Mouse (Mus musculus): Measurements from ENCODE around the gene Slc36a3. TPM values are rescaled to one million over a fixed set of nuclear protein-coding genes. Genes with fewer than 3 reads are reported as not detected.

The Slc36a3 gene
- not detected in 3 replicates for total RNA-seq (2017)

GRCm38 (mm10) chr11:55151608-55152007 is at the start of gene Slc36a3:
TSS of gene Slc36a3 (minus strand) at chr11:55151708.
- ATAC-seq (replicated peaks; ENCODE audit: insufficient number of reproducible peaks, low FRiP score, low TSS enrichment, poor library complexity, severe bottlenecking) = no peak

DNA sequence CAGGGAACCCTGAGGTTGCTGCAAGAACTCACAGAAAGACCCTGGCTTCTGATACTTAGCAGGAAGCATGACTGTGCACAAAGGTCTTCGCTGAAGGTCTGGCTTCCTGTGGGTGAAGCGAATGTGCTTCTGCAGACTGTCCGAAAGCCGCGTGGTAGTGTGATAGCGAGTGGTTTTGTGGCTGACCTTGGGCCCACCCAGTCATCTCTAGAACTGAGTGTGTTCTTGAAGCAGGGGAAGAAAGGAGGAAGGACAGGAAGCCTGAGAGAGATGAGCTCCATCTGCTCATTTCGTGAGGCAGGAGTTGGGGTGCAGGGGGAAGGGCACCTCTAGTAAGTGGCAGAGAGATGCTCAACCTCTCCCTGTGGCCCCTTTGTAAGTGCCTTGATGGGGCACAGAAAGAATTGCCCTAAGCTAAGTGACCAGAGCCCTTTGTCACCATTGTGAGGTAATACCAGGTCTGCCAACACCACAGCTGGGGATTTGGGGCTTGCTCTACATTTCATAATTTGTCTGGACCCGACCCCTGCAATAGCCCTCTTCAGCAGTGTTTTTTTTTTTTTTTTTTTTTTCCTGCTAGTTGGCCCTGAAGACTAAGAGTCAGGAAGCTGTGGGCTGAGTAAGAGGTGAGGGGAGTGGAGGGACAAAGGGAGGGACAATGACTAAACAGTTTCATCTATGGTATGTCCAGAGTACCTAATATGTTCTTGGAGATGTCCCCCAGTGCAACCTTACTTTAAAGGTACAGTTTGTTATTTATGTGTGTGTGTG is 46.4 kb upstream of the Slc36a3 start:
- peak; percentile 76 for ATAC-seq (replicated peaks; ENCODE audit: insufficient number of reproducible peaks, low FRiP score, low TSS enrichment, poor library complexity, severe bottlenecking)

DNA sequence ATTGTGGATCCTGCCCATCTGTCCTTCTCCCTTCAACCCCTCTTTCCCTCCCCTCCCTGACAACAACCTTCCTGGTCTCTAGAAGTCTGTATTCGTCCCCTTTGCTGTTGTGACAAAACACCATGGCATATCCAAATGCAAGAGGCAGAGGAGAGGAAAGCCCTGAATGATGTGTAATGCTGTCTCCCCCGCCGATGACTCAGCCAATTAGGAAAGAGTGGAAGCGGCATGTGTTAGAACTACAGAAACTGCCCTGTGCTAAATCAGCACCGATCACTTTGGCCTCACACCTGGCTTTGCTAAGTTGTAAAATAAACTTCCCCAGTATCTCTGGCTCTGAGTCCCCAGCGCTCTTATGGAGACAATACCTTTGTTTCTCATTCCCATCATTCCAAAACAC is 45.6 kb upstream of the Slc36a3 start:
- no peak for ATAC-seq (replicated peaks; ENCODE audit: insufficient number of reproducible peaks, low FRiP score, low TSS enrichment, poor library complexity, severe bottlenecking)

GRCm38 (mm10) chr11:55190216-55190615 is 38.7 kb upstream of the Slc36a3 start:
- ATAC-seq (replicated peaks; ENCODE audit: insufficient number of reproducible peaks, low FRiP score, low TSS enrichment, poor library complexity, severe bottlenecking) = no peak

- ATAC-seq (replicated peaks; ENCODE audit: insufficient number of reproducible peaks, low FRiP score, low TSS enrichment, poor library complexity, severe bottlenecking) = no peak
Measured at GRCm38 (mm10) chr11:55187777-55188176, 36.3 kb upstream of the Slc36a3 start.

DNA sequence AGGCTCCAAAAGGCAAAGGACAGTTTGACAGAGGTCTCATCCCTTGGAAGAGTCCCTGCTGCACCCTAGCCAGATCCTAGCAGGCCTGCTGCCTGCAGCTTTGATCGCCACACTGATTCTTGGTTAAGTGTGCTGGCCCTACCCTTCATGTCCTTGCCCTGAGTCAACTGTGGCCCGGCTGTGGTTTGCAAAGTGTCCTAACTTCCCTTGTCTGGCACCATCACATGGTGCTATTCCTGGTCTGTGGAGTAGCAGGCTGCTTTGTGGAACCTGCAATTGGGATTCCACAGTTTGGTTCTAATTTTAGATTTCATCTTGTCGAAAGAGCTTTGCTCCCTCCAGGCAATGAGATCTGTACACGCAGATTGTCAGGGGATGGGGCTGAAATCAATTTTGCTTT is 35.8 kb upstream of the Slc36a3 start:
- ATAC-seq (replicated peaks; ENCODE audit: insufficient number of reproducible peaks, low FRiP score, low TSS enrichment, poor library complexity, severe bottlenecking) = no peak

- ATAC-seq (replicated peaks; ENCODE audit: insufficient number of reproducible peaks, low FRiP score, low TSS enrichment, poor library complexity, severe bottlenecking) = no peak
Measured at GRCm38 (mm10) chr11:55184733-55185291, 33.3 kb upstream of the Slc36a3 start, which contains the start of gene Slc36a2. TSS of gene Slc36a2 (minus strand) at chr11:55185077.

- no peak for ATAC-seq (replicated peaks; ENCODE audit: insufficient number of reproducible peaks, low FRiP score, low TSS enrichment, poor library complexity, severe bottlenecking)
Measured at GRCm38 (mm10) chr11:55184246-55184645, 32.7 kb upstream of the Slc36a3 start.

DNA sequence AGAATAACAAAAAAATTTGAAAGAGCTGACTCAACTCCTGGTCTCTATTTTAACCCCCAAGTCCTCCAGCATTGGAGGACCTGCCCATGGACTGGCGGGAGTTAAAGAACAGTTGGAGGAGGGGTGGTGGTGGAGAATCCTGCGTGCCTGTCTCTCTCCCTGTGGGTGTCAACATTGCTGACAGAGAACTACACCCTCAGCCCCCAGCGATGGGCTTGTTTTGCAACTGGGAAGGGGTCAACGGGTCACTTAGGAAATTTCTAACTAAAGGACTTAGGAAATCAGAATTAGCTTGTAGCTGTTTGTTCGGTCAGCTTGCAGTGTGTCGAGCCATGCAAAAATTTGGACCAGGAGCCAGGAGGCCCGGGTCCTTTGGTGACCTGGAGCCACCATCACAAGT is 31.6 kb upstream of the Slc36a3 start:
- ATAC-seq (replicated peaks; ENCODE audit: insufficient number of reproducible peaks, low FRiP score, low TSS enrichment, poor library complexity, severe bottlenecking) = no peak

DNA sequence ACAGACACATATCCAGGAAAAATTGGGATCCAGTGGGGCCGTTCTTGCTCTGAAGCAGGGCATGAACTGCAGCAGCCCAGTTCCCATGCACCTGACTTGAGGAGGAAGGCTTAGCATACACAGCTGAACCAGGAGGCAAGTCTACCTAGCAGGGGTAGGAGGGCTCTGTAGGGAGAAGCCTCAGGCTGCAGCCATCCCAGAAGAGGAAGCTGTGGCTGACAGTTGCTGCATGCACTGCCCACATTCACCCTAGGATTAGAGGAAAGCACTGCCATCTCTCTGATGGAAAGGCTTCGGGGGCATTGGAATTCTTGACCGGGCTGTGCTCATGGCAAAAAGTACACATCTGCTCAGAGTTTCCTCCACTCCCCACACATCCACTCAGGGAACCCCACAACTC is 28.3 kb upstream of the Slc36a3 start:
- ATAC-seq (replicated peaks; ENCODE audit: insufficient number of reproducible peaks, low FRiP score, low TSS enrichment, poor library complexity, severe bottlenecking) = no peak

DNA sequence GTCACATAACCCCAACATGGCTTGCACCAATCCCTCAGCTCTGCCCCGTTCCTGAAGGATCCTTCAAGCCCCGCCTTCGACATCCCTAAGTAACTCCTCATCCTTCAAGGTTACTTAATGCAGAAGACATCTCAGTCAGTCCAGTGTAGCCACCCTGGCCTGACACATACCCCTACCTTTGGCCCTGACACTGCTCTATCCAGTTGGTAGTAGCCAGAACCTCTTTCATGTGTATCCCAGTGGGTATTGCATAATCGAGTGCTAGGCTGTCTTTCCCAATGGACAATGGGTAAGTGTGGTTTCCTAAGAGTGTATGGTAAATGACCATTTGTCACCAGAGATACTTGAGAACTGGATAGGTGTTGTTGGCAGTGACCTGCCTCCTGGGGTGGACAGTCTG is 27.3 kb upstream of the Slc36a3 start:
- no peak for ATAC-seq (replicated peaks; ENCODE audit: insufficient number of reproducible peaks, low FRiP score, low TSS enrichment, poor library complexity, severe bottlenecking)

GRCm38 (mm10) chr11:55170501-55170900 is 19.0 kb upstream of the Slc36a3 start:
- no peak for ATAC-seq (replicated peaks; ENCODE audit: insufficient number of reproducible peaks, low FRiP score, low TSS enrichment, poor library complexity, severe bottlenecking)

GRCm38 (mm10) chr11:55168914-55169313 is 17.4 kb upstream of the Slc36a3 start:
- no peak for ATAC-seq (replicated peaks; ENCODE audit: insufficient number of reproducible peaks, low FRiP score, low TSS enrichment, poor library complexity, severe bottlenecking)

GRCm38 (mm10) chr11:55168504-55168903 is 17.0 kb upstream of the Slc36a3 start:
- ATAC-seq (replicated peaks; ENCODE audit: insufficient number of reproducible peaks, low FRiP score, low TSS enrichment, poor library complexity, severe bottlenecking) = no peak

DNA sequence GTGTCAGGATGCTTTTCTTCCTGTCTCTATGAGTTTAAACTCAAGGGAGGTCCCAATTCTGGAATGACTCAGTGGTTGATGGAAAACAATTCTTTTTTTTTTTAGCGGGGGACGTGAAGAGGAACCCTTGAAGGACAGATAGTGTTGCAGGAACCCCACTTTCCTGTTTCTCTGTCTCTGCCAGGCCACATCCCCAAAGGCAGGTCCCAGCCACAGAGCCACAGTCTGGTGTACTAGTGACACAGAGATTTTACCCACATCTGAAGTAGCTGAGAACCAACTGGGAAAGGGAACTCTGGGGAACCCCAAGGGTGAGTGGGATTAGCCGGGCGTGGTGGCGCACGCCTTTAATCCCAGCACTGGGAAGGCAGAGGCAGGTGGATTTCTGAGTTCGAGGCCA is 14.2 kb upstream of the Slc36a3 start:
- no peak for ATAC-seq (replicated peaks; ENCODE audit: insufficient number of reproducible peaks, low FRiP score, low TSS enrichment, poor library complexity, severe bottlenecking)

GRCm38 (mm10) chr11:55164723-55165122 is 13.2 kb upstream of the Slc36a3 start:
- peak; percentile 68 for ATAC-seq (replicated peaks; ENCODE audit: insufficient number of reproducible peaks, low FRiP score, low TSS enrichment, poor library complexity, severe bottlenecking)

GRCm38 (mm10) chr11:55162670-55163069 is 11.2 kb upstream of the Slc36a3 start:
- ATAC-seq (replicated peaks; ENCODE audit: insufficient number of reproducible peaks, low FRiP score, low TSS enrichment, poor library complexity, severe bottlenecking) = peak; percentile 36

DNA sequence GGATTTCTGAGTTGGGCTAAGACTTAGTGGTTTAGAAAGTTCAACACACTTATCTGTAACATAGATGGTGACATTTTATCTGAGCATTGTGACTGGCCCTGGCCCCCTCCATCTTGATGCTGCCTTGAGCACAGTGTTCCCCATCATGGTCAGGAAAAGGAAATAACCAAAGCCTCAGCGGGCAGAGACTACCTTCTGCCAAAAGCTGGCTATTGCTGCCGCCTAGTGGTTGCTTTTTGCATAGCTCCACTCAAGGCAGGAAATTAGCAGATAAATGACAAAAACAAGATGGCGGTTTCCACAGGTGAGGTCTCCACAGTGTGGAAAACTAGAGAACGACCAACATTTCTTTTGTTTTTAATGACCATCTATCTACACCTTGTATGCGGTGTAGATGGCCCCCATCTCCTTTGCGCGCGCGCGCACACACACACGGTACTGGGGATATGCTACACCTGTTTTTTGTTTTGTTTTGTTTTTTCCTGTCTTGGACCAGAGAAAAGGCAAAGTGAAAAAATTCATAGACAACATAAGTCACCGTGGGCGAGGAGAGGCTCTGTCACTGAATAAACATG is 7.4 kb upstream of the Slc36a3 start:
- ATAC-seq (replicated peaks; ENCODE audit: insufficient number of reproducible peaks, low FRiP score, low TSS enrichment, poor library complexity, severe bottlenecking) = peak; percentile 55

DNA sequence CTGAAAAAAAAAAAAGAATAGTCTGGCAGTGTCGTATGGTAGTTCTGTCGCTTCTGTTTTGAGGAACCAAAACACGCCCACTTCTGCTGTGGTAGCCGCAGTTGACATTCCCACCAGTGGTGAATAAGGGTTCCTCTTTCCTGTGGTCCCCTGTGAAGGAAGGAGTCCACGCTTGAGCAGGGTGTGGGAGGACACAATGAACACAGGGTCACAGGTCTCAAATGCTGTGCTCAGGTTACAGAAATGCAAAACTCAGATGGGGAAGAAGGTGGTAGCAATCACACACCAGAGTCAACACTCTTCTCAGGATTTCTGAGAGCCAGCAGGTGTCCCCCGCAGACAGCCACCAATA is 3.5 kb upstream of the Slc36a3 start:
- ATAC-seq (replicated peaks; ENCODE audit: insufficient number of reproducible peaks, low FRiP score, low TSS enrichment, poor library complexity, severe bottlenecking) = peak; percentile 88

DNA sequence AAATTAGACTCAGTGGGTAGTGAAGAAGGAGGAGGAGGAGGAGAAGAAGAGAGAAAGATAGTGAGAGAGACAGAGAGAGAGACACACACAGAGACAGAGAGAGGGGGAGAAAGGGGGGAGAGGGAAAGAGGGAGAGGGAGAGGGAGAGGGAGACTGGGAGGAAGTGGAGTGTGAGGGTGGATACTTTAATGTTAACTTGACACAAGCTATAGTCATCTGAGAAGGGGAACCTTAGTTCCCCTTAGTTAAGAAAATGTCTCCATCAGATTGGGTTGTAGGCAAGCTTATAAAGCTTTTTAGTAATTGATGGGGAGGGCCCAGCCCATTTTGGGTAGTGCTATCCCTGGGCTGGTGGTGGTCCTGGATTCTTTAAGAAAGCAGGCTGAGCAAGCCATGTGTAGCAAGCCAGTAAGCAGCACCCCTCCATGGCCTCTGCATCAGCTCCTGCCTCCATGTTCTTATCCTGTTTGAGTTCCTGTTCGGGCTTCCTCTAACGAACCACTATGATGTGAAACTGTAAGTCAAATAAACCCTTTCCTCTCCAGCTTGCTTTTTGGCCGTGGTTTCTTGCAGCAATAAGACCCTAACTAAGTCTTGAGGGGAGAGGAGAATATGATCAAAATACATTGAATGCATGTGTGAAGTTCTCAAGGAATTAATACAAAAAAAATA is 3.0 kb upstream of the Slc36a3 start:
- ATAC-seq (replicated peaks; ENCODE audit: insufficient number of reproducible peaks, low FRiP score, low TSS enrichment, poor library complexity, severe bottlenecking) = peak; percentile 52

Measured in monocyte, adult 5-6 weeks (primary cell).